Mouse (Mus musculus) midbrain, embryonic 15.5 days (tissue): ENCODE measurements around the gene Ccdc42. TPM values are rescaled to one million over a fixed set of nuclear protein-coding genes. Genes with fewer than 3 reads are reported as not detected.

Source experiments
- ATAC-seq: fragments of 200-750 bp; cut with Nextera tagmentation; replicated peaks from 2 replicates; pipeline ENCODE4 v1.8.0; 2017; ENCODE audit warnings: moderate TSS enrichment
- H3K27ac ChIP-seq: fragments of 300-500 bp; sonication (generic); 2 replicates; pipeline ENCODE4 v1.5.1; 2015; ENCODE audit warnings: mild to moderate bottlenecking, inconsistent platforms
- H3K27me3 ChIP-seq: fragments of 300-500 bp; sonication (generic); replicated peaks from 2 replicates; pipeline ENCODE4 v1.6.1; 2015; ENCODE audit warnings: inconsistent platforms
- H3K36me3 ChIP-seq: fragments of 300-500 bp; sonication (generic); replicated peaks from 2 replicates; pipeline ENCODE4 v1.6.1; 2015; ENCODE audit warnings: inconsistent platforms
- H3K4me1 ChIP-seq: fragments of 300-500 bp; sonication (generic); 2 replicates; pipeline ENCODE4 v1.6.1; 2015; ENCODE audit warnings: inconsistent platforms
- H3K4me2 ChIP-seq: fragments of 300-500 bp; sonication (generic); 2 replicates; pipeline ENCODE4 v1.6.1; 2015; ENCODE audit warnings: inconsistent platforms, mild to moderate bottlenecking, moderate library complexity
- H3K4me3 ChIP-seq: fragments of 300-500 bp; sonication (generic); 2 replicates; pipeline ENCODE4 v1.5.1; 2015; ENCODE audit warnings: mild to moderate bottlenecking, inconsistent platforms
- H3K9ac ChIP-seq: fragments of 300-500 bp; sonication (generic); 2 replicates; pipeline ENCODE4 v1.6.1; 2015; ENCODE audit warnings: mild to moderate bottlenecking, inconsistent platforms
- H3K9me3 ChIP-seq: fragments of 300-500 bp; sonication (generic); 2 replicates; pipeline ENCODE4 v1.6.1; 2016; ENCODE audit warnings: inconsistent platforms
- WGBS: fragments of 180-500 bp; shearing (Covaris S2); methylation state at CpG from one replicate; pipeline ENCODE4 v1.1.7; 2015; ENCODE audit warnings: mixed read lengths; 5-methylcytosine and 5-hydroxymethylcytosine counted together
- polyA plus RNA-seq: library from polyadenylated mRNA; unstranded; fragments of >200 nt; fragmentation: Nextera tagmentation; extraction: Ambion mirVana; gene quantifications from 2 replicates; pipeline ENCODE4 v1.2.1, GENCODE M21; 2015

Ccdc42 gene
- polyA plus RNA-seq, 1 experiment from 2014 or later: 0.27 TPM

DNA sequence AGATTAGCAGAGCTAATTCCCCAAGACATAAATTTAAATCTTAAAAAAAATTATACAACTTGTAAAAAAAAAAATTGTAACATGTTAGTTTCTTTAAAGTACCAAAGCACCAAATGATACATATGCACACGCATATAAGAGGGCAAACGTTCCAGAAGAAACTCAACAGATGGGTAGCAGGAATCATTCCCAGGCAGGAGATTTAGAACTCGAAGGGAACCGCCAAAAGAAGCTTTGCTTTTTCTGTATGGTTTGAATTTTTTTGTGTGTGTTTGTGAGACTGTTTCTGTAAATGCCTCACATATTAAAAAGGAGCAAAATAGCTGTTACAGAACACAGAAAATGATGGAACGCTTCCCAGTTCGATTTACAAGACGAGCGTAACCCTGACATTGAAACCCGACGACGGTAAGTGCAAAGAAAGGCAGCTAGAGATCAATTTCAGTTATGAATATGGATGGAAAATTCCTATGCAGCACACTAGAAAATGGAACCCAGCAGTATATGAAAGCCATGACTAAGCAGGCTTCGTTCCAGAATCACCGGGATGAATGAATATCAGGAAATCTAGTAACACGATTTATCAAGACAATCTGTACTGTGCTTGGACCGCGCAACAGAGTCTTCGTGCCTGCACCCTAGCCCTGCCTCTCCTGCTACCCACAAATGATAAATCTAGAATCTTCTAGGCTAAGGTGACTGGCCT is 44.9 kb downstream of the Ccdc42 start:
- Histone ChIP-seq H3K27me3 (no peaks in the 10 kb centered on the region), H3K4me2 (no peak overlapping the region), H3K27ac (no peak overlapping the region), H3K4me3 (no peak overlapping the region), H3K4me1 (peaks cover 5% of the 10 kb centered on the region; the same call in 1 of the 2 replicates), H3K9ac (no peak overlapping the region), H3K9me3 (no peaks in the 10 kb centered on the region), H3K36me3 (no peaks in the 10 kb centered on the region)
- no peak for ATAC-seq
- WGBS: 69% methylated on average over 17 of the region's 17 CpGs

DNA sequence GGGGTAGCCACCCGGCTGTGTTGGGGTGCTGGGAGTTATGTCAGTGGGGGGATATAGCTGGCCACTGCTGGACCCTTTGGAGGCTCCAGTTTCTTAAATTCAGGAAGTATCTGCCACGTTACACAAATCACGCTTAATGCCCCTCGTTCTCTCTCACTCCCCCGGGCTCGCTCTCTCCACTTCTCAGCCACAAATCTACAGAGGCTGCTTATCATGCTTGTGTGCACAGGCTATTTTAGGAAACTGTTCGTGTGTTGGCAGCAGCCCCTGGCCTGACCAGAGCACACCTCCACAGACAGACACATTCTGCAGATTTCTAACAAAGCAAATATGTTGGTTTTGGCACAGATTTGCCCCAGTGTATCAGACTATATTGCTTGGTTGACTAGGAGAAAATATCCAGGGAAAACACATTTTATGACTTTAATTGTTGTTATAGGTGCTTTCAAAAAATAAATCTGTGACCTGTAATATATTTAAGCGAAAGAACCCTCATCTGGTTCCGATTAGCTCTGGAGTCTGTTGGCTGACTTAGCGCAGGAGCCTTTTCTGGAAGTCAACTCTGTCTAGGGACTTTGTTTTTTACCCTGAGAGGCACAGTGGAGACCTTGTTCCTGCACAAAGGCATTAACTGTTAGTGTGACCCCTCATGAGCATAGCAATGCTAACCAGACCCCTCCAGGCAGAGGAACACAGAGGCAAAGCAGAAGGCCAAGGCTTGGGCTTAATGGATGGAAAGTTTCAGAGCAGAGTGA is 51.2 kb downstream of the Ccdc42 start:
- no peak overlapping the region; the same call in 1 of the 2 replicates for H3K4me2 ChIP-seq
- H3K27me3 ChIP-seq: no peaks in the 10 kb centered on the region
- H3K27ac ChIP-seq: no peak overlapping the region
- no peaks in the 10 kb centered on the region for H3K36me3 ChIP-seq
- WGBS: 60% methylated on average over 10 of the region's 10 CpGs
- no peak overlapping the region for H3K4me3 ChIP-seq
- no peak overlapping the region for H3K9ac ChIP-seq
- no peak for ATAC-seq
- no peaks in the 10 kb centered on the region for H3K9me3 ChIP-seq
- H3K4me1 ChIP-seq: peaks cover 5% of the 10 kb centered on the region; the same call in 1 of the 2 replicates

DNA sequence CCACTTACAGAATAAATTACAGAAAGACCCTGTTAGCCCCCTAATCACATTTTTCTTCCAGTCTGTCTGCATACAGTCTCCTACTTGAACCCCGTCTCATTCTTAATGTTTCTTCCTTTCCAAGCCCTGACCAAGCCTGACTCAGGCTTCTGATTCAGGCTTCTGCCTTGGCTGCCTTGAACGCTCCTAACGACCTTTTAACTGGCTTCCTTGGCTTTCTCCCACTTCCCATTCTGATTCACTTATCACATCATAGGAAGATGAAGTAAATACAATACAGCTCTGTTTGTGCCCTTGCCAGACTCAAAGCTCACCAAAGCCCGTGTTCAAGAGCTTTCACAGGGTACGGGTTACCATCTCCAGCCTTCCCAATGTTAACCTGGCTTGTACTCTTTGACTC is 54.5 kb downstream of the Ccdc42 start:
- Histone ChIP-seq H3K9ac (no peak overlapping the region), H3K4me2 (no peak overlapping the region), H3K27ac (no peak overlapping the region), H3K36me3 (no peaks in the 10 kb centered on the region), H3K4me1 (no peaks in the 10 kb centered on the region), H3K27me3 (no peaks in the 10 kb centered on the region), H3K4me3 (no peak overlapping the region), H3K9me3 (no peaks in the 10 kb centered on the region)
- WGBS: 81% methylated on average over 5 of the region's 5 CpGs
- ATAC-seq: no peak

DNA sequence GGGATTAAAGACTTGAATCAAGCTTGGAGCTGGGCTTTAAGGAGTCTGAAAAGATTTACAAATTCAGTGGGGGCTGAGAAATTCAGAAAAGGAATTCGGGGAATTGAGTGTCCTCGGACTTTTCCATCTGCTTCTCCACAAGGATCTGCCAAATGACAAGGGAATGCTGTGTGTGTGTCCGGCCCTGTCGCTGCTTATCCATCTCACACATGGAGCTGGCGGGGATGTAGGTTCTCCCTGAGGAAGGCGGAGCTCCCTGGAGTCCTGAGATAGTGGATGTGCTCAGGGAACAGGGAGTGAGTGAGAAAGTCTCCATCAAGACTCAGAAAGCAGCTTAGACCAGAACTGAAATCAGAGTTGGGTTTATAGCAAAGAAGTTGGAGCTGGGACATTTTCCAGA is 58.0 kb downstream of the Ccdc42 start:
- WGBS: 47% methylated on average over 6 of the region's 6 CpGs
- no peak overlapping the region for H3K27ac ChIP-seq
- H3K9me3 ChIP-seq: no peaks in the 10 kb centered on the region
- no peak overlapping the region for H3K4me3 ChIP-seq
- no peak overlapping the region for H3K4me2 ChIP-seq
- no peak for ATAC-seq
- peaks cover 6% of the 10 kb centered on the region; the same call in 1 of the 2 replicates for H3K4me1 ChIP-seq
- H3K27me3 ChIP-seq: no peaks in the 10 kb centered on the region
- H3K36me3 ChIP-seq: no peaks in the 10 kb centered on the region
- H3K9ac ChIP-seq: no peak overlapping the region

Other genes starting within 250 kb of the Ccdc42 start
- gene Ntn1, start 186.2 kb upstream of the Ccdc42 start, polyA plus RNA-seq: 22.7 and 23.2 TPM in 2 replicates
- gene Pik3r5, start 154.9 kb upstream of the Ccdc42 start, polyA plus RNA-seq: 0.10 and 0.43 TPM in 2 replicates
- 2.1 and 2.6 TPM in 2 replicates for gene Pik3r6, start 84.0 kb upstream of the Ccdc42 start, polyA plus RNA-seq
- not detected in 2 replicates for gene Mfsd6l, start 30.8 kb upstream of the Ccdc42 start, polyA plus RNA-seq
- 104 and 109 TPM in 2 replicates for gene Myh10, start 104.5 kb downstream of the Ccdc42 start, polyA plus RNA-seq